Mouse (Mus musculus): Measurements from ENCODE around the gene Txnl4b. TPM values are rescaled to one million over a fixed set of nuclear protein-coding genes. Genes with fewer than 3 reads are reported as not detected.

Txnl4b gene
- 1.9 and 3.6 TPM in 2 replicates for total RNA-seq (2015; ENCODE audit: low replicate concordance)
- 3.8 and 4.3 TPM in 2 replicates for total RNA-seq (2017; ENCODE audit: low replicate concordance)

DNA sequence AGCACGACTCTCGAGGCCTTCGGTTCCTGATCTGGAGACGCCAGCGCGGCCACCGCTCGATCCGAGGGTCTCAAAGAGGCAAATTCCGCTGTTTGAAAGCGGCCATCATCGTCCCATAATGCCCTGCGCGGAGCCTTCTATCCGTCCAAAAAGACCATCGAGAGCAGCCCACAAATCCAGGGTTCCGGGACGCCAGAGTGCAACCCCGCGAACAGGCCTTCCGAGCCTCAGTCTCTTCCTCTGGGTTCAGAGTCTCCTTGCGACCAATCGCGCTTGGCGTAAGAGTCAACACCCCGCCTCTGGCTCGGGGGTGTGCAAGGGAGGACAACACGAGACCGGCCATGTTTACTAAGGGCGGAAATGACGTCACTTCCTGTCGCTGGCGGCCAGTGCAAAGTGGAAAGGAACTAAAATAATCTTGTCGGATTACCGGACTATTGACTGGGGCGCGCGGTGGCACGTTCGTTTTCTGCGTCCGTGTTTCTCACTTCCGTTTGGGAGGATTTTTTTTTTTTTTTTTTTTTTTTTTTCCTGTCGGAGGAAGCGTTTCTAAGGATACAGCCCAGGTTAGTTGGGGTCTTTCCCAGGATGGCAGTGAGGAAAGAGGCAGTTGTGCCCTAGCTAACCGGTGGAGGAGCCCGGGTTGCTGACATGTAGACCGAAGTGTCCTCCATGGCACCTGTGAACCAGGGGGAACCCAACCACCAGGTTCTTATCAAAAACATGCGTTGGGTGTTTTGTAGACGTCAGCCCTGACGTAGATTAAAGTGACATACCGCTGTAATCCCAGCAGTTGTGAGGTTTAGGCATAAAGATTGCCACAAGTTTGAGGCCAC is at the start of gene Txnl4b, which contains the start of gene Dhx38:
Gene Txnl4b (plus strand): TSS at position 395 of the 836 bp plus-strand sequence.
Gene Dhx38 (minus strand): TSS at position 364 of the 836 bp plus-strand sequence.
- ATAC-seq (replicated peaks; ENCODE audit: low FRiP score, poor library complexity, severe bottlenecking) = peak; percentile 95

- no peak for ATAC-seq (replicated peaks; ENCODE audit: low FRiP score, poor library complexity, severe bottlenecking)
Observed at GRCm38 (mm10) chr8:109524008-109524407, 41.7 kb upstream of the Txnl4b start.

DNA sequence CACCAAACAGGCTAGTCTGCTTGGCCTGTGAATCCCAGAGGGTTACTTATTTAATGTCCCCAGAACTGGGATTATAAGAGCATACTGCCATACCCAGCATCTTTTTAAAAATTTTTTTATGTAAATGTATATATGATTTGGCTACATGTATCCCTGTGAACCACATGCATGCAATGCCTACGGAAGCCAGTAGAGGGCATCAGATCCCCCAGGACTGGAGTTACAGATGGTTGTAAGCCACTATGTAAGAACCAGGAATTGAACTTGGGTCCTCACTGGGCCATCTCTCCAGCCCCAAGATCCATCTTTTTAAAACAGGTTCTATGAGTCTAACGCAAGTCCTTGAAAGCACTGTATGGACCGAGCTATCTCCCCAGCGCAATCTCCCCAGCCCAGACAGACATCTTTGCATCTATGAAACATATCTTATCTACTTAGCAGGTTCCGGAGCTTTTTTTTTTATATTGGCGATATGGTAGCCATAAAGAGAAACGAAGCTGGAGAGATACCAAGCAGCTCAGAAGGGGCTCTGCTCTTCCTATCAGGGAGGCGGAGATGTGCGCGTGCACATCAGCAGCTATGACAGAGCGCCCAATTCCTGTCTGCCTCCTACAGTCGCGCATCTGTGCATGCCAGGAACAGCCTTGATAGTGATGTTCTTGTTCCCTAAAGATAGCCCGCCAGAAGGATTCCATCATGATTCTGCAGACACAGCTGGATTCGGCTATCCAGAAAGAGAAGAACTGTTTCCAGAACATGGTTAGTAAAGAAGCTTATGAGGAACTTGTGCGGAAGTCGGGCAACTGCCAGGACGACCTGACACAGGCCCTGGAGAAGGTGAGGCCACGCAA is 30.3 kb upstream of the Txnl4b start:
- ATAC-seq (replicated peaks; ENCODE audit: low FRiP score, poor library complexity, severe bottlenecking) = peak; percentile 53; the same call in 1 of the 2 replicates

DNA sequence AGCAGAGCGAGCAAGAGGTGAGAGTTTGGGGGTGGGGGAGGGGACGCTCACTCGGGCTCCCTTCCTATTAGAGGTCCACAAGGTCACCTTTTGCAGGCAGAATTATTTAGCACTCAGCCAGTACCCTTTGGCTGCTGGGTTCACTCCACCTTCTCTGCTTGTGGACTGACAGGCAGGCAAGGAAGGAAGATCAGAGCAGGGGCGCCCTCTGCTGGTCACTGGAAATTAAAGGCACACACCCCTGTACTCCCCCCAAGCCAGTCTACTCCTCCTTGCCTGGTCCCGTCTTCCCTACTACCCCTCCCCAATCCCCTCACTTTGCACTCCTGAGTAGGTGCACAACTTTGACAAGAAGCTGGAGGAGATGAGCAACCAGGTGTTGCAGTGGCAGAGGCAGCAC is 29.0 kb upstream of the Txnl4b start:
- peak; percentile 73 for ATAC-seq (replicated peaks; ENCODE audit: low FRiP score, poor library complexity, severe bottlenecking)

DNA sequence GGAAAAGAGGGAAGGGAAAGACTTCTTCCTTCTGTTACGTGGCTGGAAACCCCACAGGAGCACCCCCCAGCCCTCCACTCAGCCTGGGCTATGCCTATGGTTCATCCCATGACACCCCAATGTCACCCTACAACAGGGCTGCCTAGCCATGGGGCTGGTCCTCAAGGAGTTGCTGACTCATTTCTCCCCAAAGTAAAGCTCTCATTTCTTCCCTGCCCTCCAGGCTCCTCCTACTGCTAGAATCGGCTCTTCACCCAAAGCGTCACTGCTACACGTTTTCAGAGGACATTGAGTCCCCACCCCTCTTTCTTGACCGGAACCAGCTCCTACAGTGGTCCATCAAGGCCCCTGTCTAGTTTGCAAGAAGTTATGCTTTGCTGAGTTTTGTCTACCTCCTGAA is 23.5 kb upstream of the Txnl4b start:
- ATAC-seq (replicated peaks; ENCODE audit: low FRiP score, poor library complexity, severe bottlenecking) = no peak

DNA sequence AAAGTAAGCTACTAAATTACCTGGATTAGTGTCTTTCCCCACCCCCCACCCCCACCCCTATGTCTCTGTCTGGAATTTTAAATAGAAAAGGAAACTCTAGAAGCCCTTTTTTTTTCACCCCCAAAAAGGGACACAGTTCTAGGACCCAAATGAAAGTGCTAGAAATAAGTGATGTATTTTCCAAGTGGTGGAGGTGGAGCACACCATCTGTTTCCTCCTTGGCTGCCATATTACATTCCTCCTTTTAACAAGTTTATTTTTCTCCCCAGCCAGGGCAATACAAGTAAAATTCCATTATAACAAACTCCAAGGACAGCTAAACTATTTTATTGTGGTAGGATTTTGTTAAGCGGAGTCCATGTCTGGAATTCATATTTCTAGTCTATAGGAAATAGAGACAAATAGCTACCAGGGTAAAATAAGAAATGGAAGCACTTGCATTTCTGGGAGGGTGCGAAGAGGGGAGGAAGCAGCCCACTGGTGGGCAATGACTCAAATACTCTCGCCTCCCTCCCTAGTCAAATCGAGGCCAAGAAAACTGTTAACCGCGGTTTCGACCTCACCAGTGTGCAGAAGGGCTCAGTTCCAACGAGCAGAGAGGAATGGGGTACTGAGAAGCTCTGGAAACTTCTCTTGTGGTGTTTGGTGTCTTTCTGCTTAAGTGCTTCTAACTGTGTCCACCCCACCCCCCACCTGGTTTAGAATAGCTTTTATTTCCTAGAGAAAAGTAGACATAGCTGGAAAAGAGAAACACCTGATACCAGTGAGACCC is 22.8 kb upstream of the Txnl4b start:
- no peak for ATAC-seq (replicated peaks; ENCODE audit: low FRiP score, poor library complexity, severe bottlenecking)

- ATAC-seq (replicated peaks; ENCODE audit: low FRiP score, poor library complexity, severe bottlenecking) = no peak
Observed at GRCm38 (mm10) chr8:109544049-109544448, 21.6 kb upstream of the Txnl4b start.

GRCm38 (mm10) chr8:109551663-109552062 is 14.0 kb upstream of the Txnl4b start:
- peak; percentile 48; the same call in 1 of the 2 replicates for ATAC-seq (replicated peaks; ENCODE audit: low FRiP score, poor library complexity, severe bottlenecking)

- no peak for ATAC-seq (replicated peaks; ENCODE audit: low FRiP score, poor library complexity, severe bottlenecking)
Observed at GRCm38 (mm10) chr8:109563881-109564280, 1.8 kb upstream of the Txnl4b start.

DNA sequence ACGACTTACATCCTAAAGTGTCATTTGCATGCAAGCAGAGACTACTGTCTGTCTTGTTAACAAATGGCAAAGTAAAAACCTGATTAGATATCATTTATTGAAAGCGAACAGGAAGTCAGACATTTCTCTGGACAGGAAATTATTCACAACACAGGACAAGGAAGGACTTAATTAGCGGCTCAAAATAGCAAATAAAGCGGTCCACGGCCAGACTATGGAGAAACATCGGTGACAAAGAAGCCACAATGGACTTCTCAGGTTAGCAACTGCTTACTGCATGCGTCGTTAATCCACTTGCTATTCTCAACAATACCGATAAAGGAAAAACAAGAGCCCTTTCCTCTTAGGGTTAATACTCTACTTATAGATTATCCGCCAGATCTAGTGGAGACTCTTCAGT is 926 bp upstream of the Txnl4b start:
- ATAC-seq (replicated peaks; ENCODE audit: low FRiP score, poor library complexity, severe bottlenecking) = no peak

DNA sequence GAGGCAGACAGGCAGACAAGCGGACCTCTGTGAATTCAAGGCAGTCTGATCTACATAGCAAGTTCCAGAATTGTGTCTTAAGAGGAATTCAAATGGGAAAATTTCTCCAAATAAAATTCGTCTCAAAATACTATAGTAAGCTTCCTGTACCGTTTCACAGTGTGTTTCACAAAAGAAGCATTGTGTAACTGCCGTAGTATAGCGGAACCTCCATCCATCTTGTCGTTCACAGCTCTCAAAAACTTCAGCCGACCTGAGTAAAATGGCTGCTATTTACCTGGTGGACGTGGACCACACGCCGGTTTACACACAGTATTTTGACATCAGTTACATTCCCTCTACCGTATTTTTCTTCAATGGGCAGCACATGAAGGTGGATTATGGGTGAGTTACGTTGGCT is 5.4 kb downstream of the Txnl4b start:
- no peak for ATAC-seq (replicated peaks; ENCODE audit: low FRiP score, poor library complexity, severe bottlenecking)

DNA sequence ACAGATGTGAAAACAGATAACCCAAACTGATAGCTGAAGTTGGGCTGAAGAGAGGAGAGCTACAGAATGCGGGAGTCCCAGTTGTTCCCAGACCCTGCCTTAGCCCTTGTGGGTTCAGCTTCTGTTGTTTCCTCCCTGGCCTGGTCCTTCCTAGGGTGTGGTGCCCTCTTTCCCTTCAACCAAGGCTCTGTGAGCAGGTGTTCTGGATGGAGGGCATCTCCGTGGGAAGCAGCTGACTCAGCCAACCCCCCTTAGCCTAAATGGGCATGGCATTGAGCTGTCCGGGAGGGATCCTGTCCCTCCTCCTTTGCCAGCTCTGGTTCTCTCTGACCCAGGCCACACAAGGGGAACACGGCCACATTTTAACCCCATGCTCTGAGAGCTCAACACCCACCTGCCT is 10.6 kb downstream of the Txnl4b start:
- no peak for ATAC-seq (replicated peaks; ENCODE audit: low FRiP score, poor library complexity, severe bottlenecking)

DNA sequence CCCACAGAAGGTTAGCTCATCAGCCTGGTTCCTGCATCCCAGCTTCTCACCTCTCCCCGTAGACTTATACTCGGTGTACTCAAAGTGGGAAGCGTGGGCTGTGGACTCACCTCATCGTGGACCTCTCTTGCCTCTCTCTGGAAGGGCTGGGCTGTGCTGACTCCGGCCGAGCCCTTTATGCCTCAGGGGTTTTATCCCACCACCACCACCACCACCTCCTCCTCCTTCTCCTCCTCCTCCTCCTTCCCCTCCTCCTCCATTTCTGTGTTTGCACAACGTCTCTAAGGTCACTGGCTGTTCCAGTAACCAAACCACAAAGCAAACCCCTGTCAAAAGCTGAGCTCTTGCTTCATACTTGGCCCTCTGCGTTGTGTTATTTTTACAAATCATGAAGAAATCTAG is 13.2 kb downstream of the Txnl4b start, which contains the start of gene Hp:
Gene Hp (minus strand): TSS at position 273 of the 402 bp plus-strand sequence.
- ATAC-seq (replicated peaks; ENCODE audit: low FRiP score, poor library complexity, severe bottlenecking) = no peak

- ATAC-seq (replicated peaks; ENCODE audit: low FRiP score, poor library complexity, severe bottlenecking) = no peak
Observed at GRCm38 (mm10) chr8:109584293-109584692, 18.6 kb downstream of the Txnl4b start.

DNA sequence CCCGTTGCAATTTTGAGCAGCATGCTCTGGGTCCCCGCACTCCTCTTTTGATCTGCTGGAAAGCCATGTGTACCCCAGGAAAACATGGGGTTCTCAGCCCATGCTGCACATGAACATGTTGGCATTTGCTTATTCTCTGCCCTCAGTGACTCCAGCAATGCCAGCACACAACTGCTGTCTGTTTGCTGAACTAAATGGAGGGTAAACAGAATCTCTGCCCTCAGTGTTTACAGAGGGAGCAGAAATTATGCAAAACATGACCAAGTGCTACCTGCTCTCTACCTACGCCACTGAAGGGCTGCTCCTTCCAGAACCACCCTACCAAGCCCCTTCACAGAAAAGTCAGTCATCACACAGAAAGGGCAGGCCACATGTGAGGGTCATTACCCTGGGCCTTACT is 19.1 kb downstream of the Txnl4b start:
- no peak for ATAC-seq (replicated peaks; ENCODE audit: low FRiP score, poor library complexity, severe bottlenecking)

GRCm38 (mm10) chr8:109585652-109586051 is 20.0 kb downstream of the Txnl4b start:
- no peak for ATAC-seq (replicated peaks; ENCODE audit: low FRiP score, poor library complexity, severe bottlenecking)

GRCm38 (mm10) chr8:109586972-109587504 is 21.3 kb downstream of the Txnl4b start:
- ATAC-seq (replicated peaks; ENCODE audit: low FRiP score, poor library complexity, severe bottlenecking) = no peak

- no peak for ATAC-seq (replicated peaks; ENCODE audit: low FRiP score, poor library complexity, severe bottlenecking)
Observed at GRCm38 (mm10) chr8:109590901-109591300, 25.2 kb downstream of the Txnl4b start.

DNA sequence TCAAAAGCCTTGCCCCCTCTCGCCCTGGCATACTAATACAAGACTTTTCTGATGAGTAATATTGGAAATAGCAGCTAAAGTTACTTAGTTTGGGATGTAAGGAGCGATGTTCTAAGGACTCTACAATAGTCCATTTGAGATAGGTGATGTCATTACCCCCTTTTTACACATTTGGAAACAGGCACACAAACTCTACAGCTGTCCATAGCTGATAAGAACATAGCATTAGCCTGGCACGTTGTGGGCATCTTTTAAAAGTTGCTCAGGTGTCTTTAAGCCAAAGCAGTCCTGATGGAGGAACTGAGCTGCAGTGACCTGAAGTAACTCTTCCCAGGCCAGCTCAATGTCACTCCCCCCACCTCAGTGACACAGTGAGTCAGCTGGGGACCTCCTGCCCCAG is 25.7 kb downstream of the Txnl4b start:
- peak; percentile 74 for ATAC-seq (replicated peaks; ENCODE audit: low FRiP score, poor library complexity, severe bottlenecking)

Data from erythroblast, adult 5-6 weeks (primary cell).